Mouse (Mus musculus): ENCODE results near the gene Ethe1. TPM values are rescaled to one million over a fixed set of nuclear protein-coding genes. Genes with fewer than 3 reads are reported as not detected.
A peak's percentile ranks its signal among the peaks of the same experiment; 100 is the strongest.

Gene Ethe1
- polyA plus RNA-seq, 2 experiments, result 19.9 to 30.7 TPM

GRCm38 (mm10) chr7:24619671-24620397 is 32.5 kb downstream of the Ethe1 start:
- H3K4me3 ChIP-seq (replicated peaks; ENCODE audit: low read length), result no peak overlapping the region
- ATAC-seq (ENCODE audit: low FRiP score, low read depth), result no peak

GRCm38 (mm10) chr7:24621193-24621592 is 33.9 kb downstream of the Ethe1 start:
- DNase-seq (ENCODE audit: low spot score), result no peak
- no peak for TF ChIP-seq POLR2A (IDR thresholded peaks at IDR 0.05; ENCODE audit: borderline replicate concordance, extremely low read depth, insufficient read depth, insufficient read length)
- 82% methylated on average over 3 of the region's 3 CpGs for WGBS
- H3K27ac ChIP-seq (replicated peaks; ENCODE audit: low read depth, low read length), result no peak overlapping the region
- no peaks in the 10 kb centered on the region for H3K27me3 ChIP-seq (ENCODE audit: control insufficient read depth, insufficient read depth, low read length)
- H3K4me1 ChIP-seq (ENCODE audit: control insufficient read depth, insufficient read depth, low read length), result no peaks in the 10 kb centered on the region
- H3K9ac ChIP-seq (ENCODE audit: low read depth, low read length, severe bottlenecking), result no peak overlapping the region
- H3K4me2 ChIP-seq (replicated peaks; ENCODE audit: low read depth, low read length, severe bottlenecking), result no peak overlapping the region
- H3K4me3 ChIP-seq (replicated peaks; ENCODE audit: low read length), result no peak overlapping the region
- H3K36me3 ChIP-seq (ENCODE audit: control insufficient read depth, insufficient read depth, low read length), result no peaks in the 10 kb centered on the region
- ATAC-seq (ENCODE audit: low FRiP score, low read depth), result no peak
- H3K9me3 ChIP-seq (ENCODE audit: control insufficient read depth, low read length), result peaks cover 5% of the 10 kb centered on the region; the same call in 1 of the 2 replicates

More at GRCm38 (mm10) chr7:24619671-24620397, 32.5 kb downstream of the Ethe1 start:
- no peak overlapping the region for H3K4me2 ChIP-seq (replicated peaks; ENCODE audit: low read depth, low read length, severe bottlenecking)
- no peaks in the 10 kb centered on the region for H3K27me3 ChIP-seq (ENCODE audit: control insufficient read depth, insufficient read depth, low read length)
- TF ChIP-seq POLR2A (IDR thresholded peaks at IDR 0.05; ENCODE audit: borderline replicate concordance, extremely low read depth, insufficient read depth, insufficient read length), result no peak
- no peak overlapping the region for H3K27ac ChIP-seq (replicated peaks; ENCODE audit: low read depth, low read length)
- H3K4me1 ChIP-seq (ENCODE audit: control insufficient read depth, insufficient read depth, low read length), result no peaks in the 10 kb centered on the region
- no peak overlapping the region for H3K9ac ChIP-seq (ENCODE audit: low read depth, low read length, severe bottlenecking)
- no peaks in the 10 kb centered on the region for H3K36me3 ChIP-seq (ENCODE audit: control insufficient read depth, insufficient read depth, low read length)
- peaks cover 5% of the 10 kb centered on the region; the same call in 1 of the 2 replicates for H3K9me3 ChIP-seq (ENCODE audit: control insufficient read depth, low read length)
- 54% methylated on average over 13 of the region's 13 CpGs for WGBS
- DNase-seq (ENCODE audit: low spot score), result no peak

DNA sequence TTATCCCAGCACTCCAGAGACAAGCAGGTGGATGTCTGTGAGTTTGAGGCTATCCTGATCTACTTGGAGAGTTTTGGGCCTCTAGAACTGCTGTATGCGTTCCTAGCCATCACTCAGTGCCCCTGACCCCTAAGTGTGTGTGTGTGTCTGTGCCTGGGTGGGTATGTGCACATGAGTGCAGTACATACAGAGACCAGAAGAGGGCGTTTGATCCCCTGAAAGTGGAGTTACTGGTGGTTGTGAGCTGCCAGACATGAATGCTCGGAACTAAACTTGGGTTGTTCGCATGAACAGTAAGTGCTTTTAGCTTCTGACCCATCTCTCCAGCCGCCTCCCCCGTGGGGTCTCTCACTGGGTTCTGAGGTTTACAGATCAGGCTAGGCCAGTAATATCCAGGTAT is 35.6 kb downstream of the Ethe1 start:
- no peak overlapping the region for H3K4me3 ChIP-seq (replicated peaks; ENCODE audit: low read length)
- no peaks in the 10 kb centered on the region for H3K4me1 ChIP-seq (ENCODE audit: control insufficient read depth, insufficient read depth, low read length)
- H3K36me3 ChIP-seq (ENCODE audit: control insufficient read depth, insufficient read depth, low read length), result no peaks in the 10 kb centered on the region
- peaks cover 5% of the 10 kb centered on the region; the same call in 1 of the 2 replicates for H3K9me3 ChIP-seq (ENCODE audit: control insufficient read depth, low read length)
- no peak overlapping the region for H3K4me2 ChIP-seq (replicated peaks; ENCODE audit: low read depth, low read length, severe bottlenecking)
- H3K27me3 ChIP-seq (ENCODE audit: control insufficient read depth, insufficient read depth, low read length), result no peaks in the 10 kb centered on the region
- no peak for ATAC-seq (ENCODE audit: low FRiP score, low read depth)
- no peak overlapping the region for H3K27ac ChIP-seq (replicated peaks; ENCODE audit: low read depth, low read length)
- no peak for TF ChIP-seq POLR2A (IDR thresholded peaks at IDR 0.05; ENCODE audit: borderline replicate concordance, extremely low read depth, insufficient read depth, insufficient read length)
- DNase-seq (ENCODE audit: low spot score), result no peak
- no peak overlapping the region for H3K9ac ChIP-seq (ENCODE audit: low read depth, low read length, severe bottlenecking)
- WGBS, result 84% methylated on average over 6 of the region's 6 CpGs

DNA sequence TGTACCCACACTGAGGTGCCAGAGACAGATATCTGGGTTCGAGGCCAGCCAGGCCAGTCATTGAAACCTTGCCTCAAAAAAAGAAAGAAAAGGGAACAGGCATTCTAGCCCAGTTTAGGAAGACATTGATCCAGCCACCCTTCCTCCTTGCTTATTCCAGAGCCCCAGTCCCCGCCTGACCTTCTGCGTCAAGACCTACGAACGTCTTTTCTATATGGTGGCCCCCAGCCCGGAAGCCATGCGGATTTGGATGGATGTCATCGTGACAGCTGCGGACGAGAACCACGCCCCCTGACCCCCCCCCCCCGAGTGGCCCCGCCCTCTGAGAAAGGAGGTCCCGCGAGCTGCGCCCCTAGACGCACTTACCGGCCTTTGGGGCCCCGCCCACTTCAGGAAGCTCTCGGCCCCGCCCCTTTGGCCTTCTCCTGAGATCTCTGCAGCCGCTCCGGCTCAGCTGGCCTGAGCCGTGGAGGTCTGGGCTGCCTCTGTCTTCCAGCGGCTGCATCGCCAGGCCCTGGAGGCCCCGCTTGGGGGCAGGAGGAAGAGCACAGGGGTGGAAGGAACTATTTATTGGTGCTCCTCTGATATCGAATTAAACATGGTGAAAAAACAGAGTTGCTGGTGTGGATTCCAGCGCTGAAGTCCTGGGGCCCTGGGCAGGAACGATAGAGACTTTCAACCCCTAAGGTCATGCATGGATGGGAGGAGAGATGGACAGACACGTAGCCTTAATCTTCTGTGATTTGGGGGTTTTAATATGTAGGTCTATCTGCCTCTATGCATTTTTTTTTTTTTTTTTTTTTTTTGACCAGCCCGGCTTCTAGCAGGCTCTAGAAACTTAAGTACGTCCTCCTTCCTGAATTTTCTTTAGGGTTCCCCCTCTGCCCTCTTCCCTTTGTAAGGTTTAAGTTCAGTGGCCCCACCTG is 41.6 kb downstream of the Ethe1 start:
- Histone ChIP-seq H3K27me3 (ENCODE audit: control insufficient read depth, insufficient read depth, low read length) (no peaks in the 10 kb centered on the region), H3K4me2 (replicated peaks; ENCODE audit: low read depth, low read length, severe bottlenecking) (peak overlapping the region; percentile 57), H3K9me3 (ENCODE audit: control insufficient read depth, low read length) (no peaks in the 10 kb centered on the region), H3K27ac (replicated peaks; ENCODE audit: low read depth, low read length) (no peak overlapping the region), H3K36me3 (ENCODE audit: control insufficient read depth, insufficient read depth, low read length) (no peaks in the 10 kb centered on the region), H3K4me1 (ENCODE audit: control insufficient read depth, insufficient read depth, low read length) (peaks cover 6% of the 10 kb centered on the region; the same call in 1 of the 2 replicates), H3K9ac (ENCODE audit: low read depth, low read length, severe bottlenecking) (peak overlapping the region; percentile 55), H3K4me3 (replicated peaks; ENCODE audit: low read length) (peak overlapping the region; percentile 32)
- ATAC-seq (ENCODE audit: low FRiP score, low read depth) (peak; percentile 89), DNase-seq (ENCODE audit: low spot score) (peak; percentile 84)
- WGBS, result 9% methylated on average over 22 of the region's 33 CpGs
- TF ChIP-seq POLR2A (IDR thresholded peaks at IDR 0.05; ENCODE audit: borderline replicate concordance, extremely low read depth, insufficient read depth, insufficient read length), result no peak

GRCm38 (mm10) chr7:24629672-24630071 is 42.3 kb downstream of the Ethe1 start:
- Histone ChIP-seq H3K27me3 (ENCODE audit: control insufficient read depth, insufficient read depth, low read length) (no peaks in the 10 kb centered on the region), H3K36me3 (ENCODE audit: control insufficient read depth, insufficient read depth, low read length) (no peaks in the 10 kb centered on the region), H3K4me3 (replicated peaks; ENCODE audit: low read length) (no peak overlapping the region), H3K9me3 (ENCODE audit: control insufficient read depth, low read length) (no peaks in the 10 kb centered on the region), H3K4me1 (ENCODE audit: control insufficient read depth, insufficient read depth, low read length) (peaks cover 6% of the 10 kb centered on the region; the same call in 1 of the 2 replicates), H3K27ac (replicated peaks; ENCODE audit: low read depth, low read length) (no peak overlapping the region), H3K9ac (ENCODE audit: low read depth, low read length, severe bottlenecking) (no peak overlapping the region), H3K4me2 (replicated peaks; ENCODE audit: low read depth, low read length, severe bottlenecking) (0 out of 2 replicates have a peak overlapping the region, but pooled peaks have one; percentile 57)
- ATAC-seq (ENCODE audit: low FRiP score, low read depth) (no peak), DNase-seq (ENCODE audit: low spot score) (no peak)
- WGBS, result 65% methylated on average over 4 of the region's 4 CpGs
- no peak for TF ChIP-seq POLR2A (IDR thresholded peaks at IDR 0.05; ENCODE audit: borderline replicate concordance, extremely low read depth, insufficient read depth, insufficient read length)

Data from limb, embryonic 14.5 days (tissue).